Mouse (Mus musculus) left cerebral cortex, adult 2 months (tissue): ENCODE results near the gene Zc3h14. TPM values are rescaled to one million over a fixed set of nuclear protein-coding genes. Genes with fewer than 3 reads are reported as not detected.

Source experiments
- DNase-seq, 2 experiments: peaks; one replicate each; pipeline ENCODE4 v3.0.0; 2021 to 2022; ENCODE audit warnings: low spot score in 2 of 2, mixed read lengths in 1 of 2; ENCODE audit errors: extremely low spot score in 1 of 2
- H3K27ac ChIP-seq: fragments of 200-600 bp; 2 replicates; pipeline ENCODE4 v1.8.1; 2022
- H3K4me3 ChIP-seq: fragments of 200-600 bp; 2 replicates; pipeline ENCODE4 v1.8.1; 2022
- CTCF ChIP-seq: fragments of 200-600 bp; IDR thresholded peaks from 2 replicates; pipeline ENCODE4 v1.8.1; 2022; ENCODE audit warnings: antibody characterized with exemption, mild to moderate bottlenecking, moderate library complexity
- intact Hi-C: fragments of 180-260 bp; cut with DNase I; formaldehyde crosslinking; loops from one replicate; pipeline ENCODE4 v1.15.1; 2025
- long read RNA-seq, 2 experiments: library from polyadenylated mRNA; stranded (forward); transcript quantifications; one replicate each; pipeline ENCODE4 v2.0.0; 2021; ENCODE audit warnings: borderline mapping rate in 2 of 2
- total RNA-seq, 2 experiments: library from RNA; stranded (reverse); gene quantifications; 2 replicates each; pipeline ENCODE4 v1.2.3; 2021

Zc3h14 gene
- 10 to 100 TPM; 93.1 to 96.1 TPM for total RNA-seq
- long read RNA-seq, experiment 1, transcript Zc3h14-202 (14 exons, 3,046 nt): minor isoform, 5 of 160 reads
- long read RNA-seq, experiment 1, transcript Zc3h14-203 (15 exons, 3,146 nt): major isoform, 60 of 160 reads
- long read RNA-seq, experiment 1, transcript Zc3h14-204 (17 exons, 3,514 nt): minor isoform, 29 of 160 reads
- long read RNA-seq, experiment 1, partial matches to known transcripts: 16 of 160 reads
- long read RNA-seq, experiment 1, other reads (novel, unspliced or antisense): 48 of 160 reads
- long read RNA-seq, experiment 2, transcript Zc3h14-204 (17 exons, 3,514 nt): minor isoform, 24 of 114 reads
- long read RNA-seq, experiment 2, transcript Zc3h14-203 (15 exons, 3,146 nt): major isoform, 32 of 114 reads
- long read RNA-seq, experiment 2, partial matches to known transcripts: 24 of 114 reads
- long read RNA-seq, experiment 2, other reads (novel, unspliced or antisense): 32 of 114 reads

DNA sequence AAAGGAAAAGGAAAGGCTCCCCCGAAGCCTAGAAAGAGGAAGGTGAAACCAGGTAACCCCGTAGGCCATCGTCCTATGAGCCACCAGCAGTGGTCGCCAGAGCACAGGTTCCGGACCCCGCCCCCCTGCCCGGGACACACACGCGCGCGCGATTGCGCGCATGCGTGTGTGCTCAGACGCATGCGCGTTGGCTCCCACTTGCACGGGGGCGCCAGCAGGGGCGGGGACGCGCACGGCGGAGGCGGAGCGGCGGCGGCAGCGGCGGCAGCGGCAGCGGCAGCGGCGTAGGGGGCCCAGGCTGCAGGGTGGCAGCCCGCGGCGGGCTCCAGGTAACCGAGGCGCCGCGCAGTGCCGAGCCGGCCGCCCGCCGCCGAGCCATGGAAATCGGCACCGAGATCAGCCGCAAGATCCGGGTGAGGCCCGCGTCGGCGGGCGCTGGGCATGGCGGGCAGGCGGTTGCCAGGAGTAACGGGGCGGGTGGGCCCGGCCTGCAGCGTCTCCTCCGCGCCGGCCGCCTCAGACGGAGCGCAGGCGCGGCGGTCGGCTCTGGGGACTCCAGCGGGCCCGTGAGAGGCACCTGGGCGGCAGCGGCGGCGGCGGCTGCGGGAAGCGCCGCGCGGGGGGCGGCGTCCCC, at the start of gene Zc3h14:
Zc3h14 (plus strand) TSS at position 219 of the 634 bp plus-strand sequence.
- H3K27ac ChIP-seq: peak within 1 kb of the TSS; percentile 95
- TF ChIP-seq CTCF: peak; percentile 71
- DNase-seq: peak; percentile 92 to 94
- intact Hi-C loops: loop anchor here (1.0 to 5.0 kb wide), 2 partner anchors 9 to 70 kb away; no protein-coding TSS in a partner anchor
- peak within 1 kb of the TSS; percentile 75 for H3K4me3 ChIP-seq

DNA sequence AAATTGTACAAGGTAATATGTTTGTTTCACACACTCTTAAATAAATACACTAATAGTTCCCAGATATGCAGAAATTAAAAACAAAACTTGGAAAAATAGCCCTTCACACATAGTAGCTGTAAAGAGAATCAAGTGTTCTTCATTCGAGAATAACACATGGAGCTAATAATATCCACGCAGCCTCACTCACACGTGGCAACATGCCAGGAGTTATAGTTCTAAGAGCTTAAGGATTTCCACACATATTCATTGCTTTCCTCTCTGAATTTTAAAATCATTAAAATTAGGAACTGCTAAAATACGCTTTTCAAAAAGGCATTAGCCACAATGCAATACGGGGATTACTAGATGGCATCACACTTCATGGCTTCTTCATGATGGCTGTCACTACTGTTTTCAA, 49.6 kb upstream of the Zc3h14 start:
- H3K27ac ChIP-seq: no peak overlapping the region
- TF ChIP-seq CTCF: no peak
- no peak overlapping the region for H3K4me3 ChIP-seq
- intact Hi-C loops: no loop called here
- no peak for DNase-seq

DNA sequence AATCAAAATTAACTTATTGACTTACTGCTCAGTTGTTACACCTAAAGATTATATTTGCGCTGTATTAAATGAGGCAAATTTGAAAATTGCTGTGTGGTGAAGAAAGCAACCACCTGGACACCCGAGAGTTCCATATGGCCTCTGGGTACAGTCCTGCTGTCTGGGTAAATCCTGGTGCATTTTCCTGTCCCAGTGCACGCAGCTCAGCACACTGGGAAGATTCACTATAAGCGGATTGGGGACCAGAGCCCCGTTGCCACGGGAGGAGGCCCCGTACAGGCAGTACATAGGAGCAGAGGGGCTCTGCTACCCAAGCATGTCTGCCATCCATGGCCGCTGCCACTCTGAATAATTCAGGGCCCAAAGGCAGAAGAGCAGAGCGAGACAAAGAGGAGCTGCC, 45.2 kb upstream of the Zc3h14 start:
- Histone ChIP-seq H3K27ac (no peak overlapping the region), H3K4me3 (no peak overlapping the region)
- DNase-seq: no peak
- intact Hi-C loops: no loop called here
- no peak for TF ChIP-seq CTCF

DNA sequence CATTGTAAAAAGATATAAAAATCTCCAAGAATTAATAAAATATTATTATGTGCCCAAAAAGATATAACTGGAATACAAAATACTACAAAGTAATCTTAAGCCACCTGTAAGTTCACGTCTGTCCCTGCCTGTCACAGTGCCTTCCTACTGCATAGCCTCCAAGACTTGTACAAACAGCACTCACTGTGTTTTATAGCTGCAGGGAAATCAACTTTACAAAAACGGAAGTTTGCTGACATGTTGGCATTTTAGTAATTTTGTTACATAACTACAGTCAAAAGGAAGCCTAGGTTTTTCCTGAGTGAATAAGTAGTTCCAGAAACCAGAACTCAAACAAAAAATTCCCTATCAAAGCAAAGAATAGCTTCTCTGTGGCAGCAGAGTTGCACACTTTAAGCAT, 43.2 kb upstream of the Zc3h14 start:
- intact Hi-C loops: no loop called here
- Histone ChIP-seq H3K27ac (no peak overlapping the region), H3K4me3 (no peak overlapping the region)
- no peak for TF ChIP-seq CTCF
- no peak for DNase-seq

DNA sequence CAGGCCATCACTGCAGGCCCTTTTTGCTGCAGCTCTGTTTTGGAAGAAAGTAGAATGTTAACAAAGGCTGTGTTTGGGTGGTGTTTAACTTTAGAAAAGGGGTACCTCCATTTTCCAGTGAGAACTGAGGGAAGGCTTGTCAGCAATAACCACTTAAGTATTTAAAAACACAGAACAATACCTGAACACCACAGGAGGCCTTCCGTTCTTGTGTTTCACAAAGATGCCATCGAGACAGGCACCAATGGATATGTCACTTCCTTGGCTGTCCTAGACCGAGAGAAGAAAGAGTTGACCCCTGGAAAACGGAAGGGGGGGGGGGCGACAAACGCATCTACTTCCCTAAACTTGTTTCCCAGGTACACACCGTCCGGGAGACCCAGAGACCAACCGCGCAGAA, 42.8 kb upstream of the Zc3h14 start:
- TF ChIP-seq CTCF: no peak
- H3K4me3 ChIP-seq: no peak overlapping the region
- intact Hi-C loops: no loop called here
- H3K27ac ChIP-seq: no peak overlapping the region
- DNase-seq: no peak

- intact Hi-C loops: no loop called here
Measured at GRCm38 (mm10) chr12:98712819-98713218, 33.9 kb upstream of the Zc3h14 start.

DNA sequence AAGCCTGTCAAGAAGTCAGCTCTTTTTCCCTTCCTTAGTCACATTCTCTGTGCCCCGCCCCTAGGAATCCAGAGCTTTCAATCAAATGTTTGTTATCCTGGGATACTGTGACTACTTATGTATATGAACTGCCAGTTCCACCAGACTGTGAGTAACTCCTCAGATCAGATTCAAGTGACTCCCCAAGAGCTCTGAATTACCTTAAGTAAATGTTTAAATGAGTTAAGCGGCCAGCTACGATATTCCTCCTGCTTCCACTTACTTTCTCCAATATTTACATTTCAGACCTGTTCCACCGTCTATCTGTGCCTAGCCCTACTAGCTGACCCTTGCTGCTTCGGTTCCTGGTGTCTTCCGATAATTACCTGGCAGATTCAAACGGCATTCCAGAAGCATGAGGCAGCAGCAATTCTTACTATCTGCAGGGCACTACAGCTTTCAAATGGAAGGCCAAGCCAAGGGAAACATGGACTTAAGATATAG, 33.1 kb upstream of the Zc3h14 start:
- TF ChIP-seq CTCF: no peak

More at GRCm38 (mm10) chr12:98712819-98713218, 33.9 kb upstream of the Zc3h14 start:
- no peak overlapping the region for H3K27ac ChIP-seq
- TF ChIP-seq CTCF: no peak
- no peak for DNase-seq
- H3K4me3 ChIP-seq: no peak overlapping the region

GRCm38 (mm10) chr12:98714757-98715156, 32.0 kb upstream of the Zc3h14 start:
- Histone ChIP-seq H3K4me3 (no peak overlapping the region), H3K27ac (no peak overlapping the region)
- no peak for TF ChIP-seq CTCF
- intact Hi-C loops: no loop called here
- no peak for DNase-seq

More for the DNA sequence above, 33.1 kb upstream of the Zc3h14 start:
- DNase-seq: no peak
- Histone ChIP-seq H3K4me3 (no peak overlapping the region), H3K27ac (no peak overlapping the region)
- intact Hi-C loops: no loop called here

DNA sequence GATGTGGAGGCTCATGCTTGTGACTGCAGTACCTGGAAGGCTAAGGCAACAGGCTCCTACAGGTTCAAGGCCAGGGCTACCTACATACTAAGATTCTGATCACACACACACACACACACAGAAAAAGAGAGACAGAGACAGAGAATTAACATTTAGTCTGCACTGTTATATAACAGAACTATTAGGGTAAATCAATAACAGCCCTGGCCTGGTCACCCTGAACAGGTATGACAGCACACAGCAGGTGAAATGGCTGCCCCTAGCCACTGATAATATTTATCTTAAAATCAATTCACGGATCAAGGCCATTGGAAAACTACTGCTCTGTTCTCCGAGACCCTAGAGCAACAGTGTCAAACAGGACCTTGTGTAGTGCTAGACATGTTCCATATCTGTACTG, 30.6 kb upstream of the Zc3h14 start:
- intact Hi-C loops: no loop called here
- H3K4me3 ChIP-seq: no peak overlapping the region
- DNase-seq: no peak
- no peak overlapping the region for H3K27ac ChIP-seq
- TF ChIP-seq CTCF: no peak

GRCm38 (mm10) chr12:98720628-98721027, 26.1 kb upstream of the Zc3h14 start:
- no peak for DNase-seq
- Histone ChIP-seq H3K27ac (no peak overlapping the region), H3K4me3 (no peak overlapping the region)
- no peak for TF ChIP-seq CTCF
- intact Hi-C loops: no loop called here

- no peak for TF ChIP-seq CTCF
- intact Hi-C loops: no loop called here
- no peak overlapping the region for H3K27ac ChIP-seq
Measured at GRCm38 (mm10) chr12:98721030-98721429, 25.7 kb upstream of the Zc3h14 start.

DNA sequence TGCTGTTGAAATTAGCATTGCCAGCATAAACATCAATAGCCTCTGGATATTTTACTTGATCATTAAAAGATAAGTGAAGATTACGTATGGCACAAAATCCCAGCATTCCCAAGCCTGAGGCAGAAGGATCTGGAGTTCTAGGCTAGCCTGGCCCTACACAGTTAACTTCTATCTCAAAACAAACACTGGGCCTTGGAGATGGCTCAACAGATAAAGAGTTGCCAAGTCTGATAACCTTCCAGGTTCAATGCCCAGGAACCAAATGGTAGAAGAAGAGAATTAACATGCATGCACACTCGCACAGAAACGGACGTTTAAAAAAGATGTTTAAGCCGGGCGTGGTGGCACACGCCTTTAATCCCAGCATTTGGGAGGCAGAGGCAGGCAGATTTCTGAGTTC, 22.5 kb upstream of the Zc3h14 start:
- intact Hi-C loops: no loop called here
- no peak for TF ChIP-seq CTCF
- DNase-seq: no peak
- no peak overlapping the region for H3K27ac ChIP-seq
- no peak overlapping the region for H3K4me3 ChIP-seq

More at GRCm38 (mm10) chr12:98721030-98721429, 25.7 kb upstream of the Zc3h14 start:
- no peak overlapping the region for H3K4me3 ChIP-seq
- no peak for DNase-seq
